Mouse (Mus musculus) G1E (cell line): Measurements from ENCODE around the gene Srsf3.

Experiments
- CTCF ChIP-seq: IDR thresholded peaks from 2 replicates; pipeline ENCODE4 v1.5.1; 2012; ENCODE audit warnings: low read depth, low read length, inconsistent platforms, mixed read lengths
- GATA2 ChIP-seq: IDR thresholded peaks from 2 replicates; pipeline ENCODE4 v1.6.1; 2012; ENCODE audit warnings: low read depth, low read length, inconsistent platforms, borderline replicate concordance

- TF ChIP-seq GATA2 (no peak), CTCF (no peak)
These were observed 9.1 kb upstream of the Srsf3 start for GRCm38 (mm10) chr17:29023346-29023745.
